Mouse (Mus musculus): Measurements from ENCODE around the gene Ate1.
"Not testable (repeated sequence)": the region's sequence is repeated elsewhere in the genome, so short reads cannot be mapped to it uniquely, and the experiment has no call there.

Ate1 gene

DNA sequence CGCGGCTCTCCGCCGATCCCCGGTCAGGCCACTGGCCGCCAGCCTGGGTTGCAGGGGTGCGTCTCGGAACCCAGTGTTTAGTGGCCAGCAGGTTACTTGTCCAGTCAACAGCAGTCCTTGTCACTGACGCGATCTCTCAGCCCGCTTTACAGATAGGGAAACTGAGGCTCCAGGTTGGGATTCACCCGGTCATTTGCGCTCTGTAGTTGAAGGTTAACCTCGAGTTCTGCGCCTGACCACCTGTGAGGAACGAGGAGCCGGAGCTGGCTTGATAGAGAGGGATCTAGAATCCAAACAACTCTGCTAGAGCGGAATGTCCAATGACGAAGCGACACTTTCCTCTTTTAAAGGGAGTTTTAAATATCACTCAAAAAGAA is at the start of gene Ate1:
Ate1 (minus strand) TSS at position 321 of the 377 bp plus-strand sequence.
- peak; percentile 17 for DNase-seq (ENCODE audit: low read depth, low spot score)

- DNase-seq (ENCODE audit: low read depth, low spot score): no peak
These were observed 48.7 kb upstream of the Ate1 start for GRCm38 (mm10) chr7:130568783-130569436.

- DNase-seq (ENCODE audit: low read depth, low spot score): no peak
These were observed 44.4 kb upstream of the Ate1 start for GRCm38 (mm10) chr7:130564596-130564995.

DNA sequence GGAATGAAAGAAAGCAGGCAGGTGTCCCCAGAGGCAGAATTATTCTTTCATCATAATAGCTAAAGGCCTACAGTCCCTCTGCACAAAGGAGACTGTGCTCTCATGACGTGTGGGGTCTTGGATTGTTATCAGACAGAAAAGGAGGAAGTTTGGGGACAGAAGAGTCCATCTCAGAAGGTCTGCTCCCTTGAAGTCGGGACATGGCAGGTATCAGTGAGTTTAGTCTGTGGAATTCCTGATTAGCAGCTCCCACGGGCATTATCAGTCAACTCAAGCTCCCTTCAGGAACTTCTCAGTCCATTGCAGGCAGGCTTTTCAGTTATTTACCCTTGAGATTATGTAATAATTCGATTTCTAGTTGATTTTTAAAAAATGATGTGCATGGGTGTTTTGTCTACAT is 43.7 kb upstream of the Ate1 start:
- DNase-seq (ENCODE audit: low read depth, low spot score): no peak

DNA sequence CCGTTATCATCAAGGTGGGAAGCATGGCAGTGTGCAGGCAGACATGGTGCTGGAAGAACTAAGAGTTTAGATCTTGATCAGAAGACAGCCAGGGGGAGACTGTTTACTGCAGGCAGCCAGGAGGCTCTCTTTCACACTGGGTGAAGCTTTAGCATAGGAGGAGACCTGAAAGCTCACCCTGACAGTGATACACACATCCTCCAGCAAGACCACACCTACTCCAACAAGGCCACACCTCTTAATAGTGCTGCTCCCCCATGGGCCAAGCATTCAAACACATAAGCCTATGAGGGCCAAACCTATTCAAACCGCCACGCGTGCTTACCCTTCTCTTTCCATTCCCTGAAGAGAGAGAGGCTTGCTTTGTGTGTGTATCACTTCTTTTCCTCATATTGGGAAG is 43.1 kb upstream of the Ate1 start:
- DNase-seq (ENCODE audit: low read depth, low spot score): no peak

- no peak for DNase-seq (ENCODE audit: low read depth, low spot score)
These were observed 40.8 kb upstream of the Ate1 start for GRCm38 (mm10) chr7:130560933-130561332.

DNA sequence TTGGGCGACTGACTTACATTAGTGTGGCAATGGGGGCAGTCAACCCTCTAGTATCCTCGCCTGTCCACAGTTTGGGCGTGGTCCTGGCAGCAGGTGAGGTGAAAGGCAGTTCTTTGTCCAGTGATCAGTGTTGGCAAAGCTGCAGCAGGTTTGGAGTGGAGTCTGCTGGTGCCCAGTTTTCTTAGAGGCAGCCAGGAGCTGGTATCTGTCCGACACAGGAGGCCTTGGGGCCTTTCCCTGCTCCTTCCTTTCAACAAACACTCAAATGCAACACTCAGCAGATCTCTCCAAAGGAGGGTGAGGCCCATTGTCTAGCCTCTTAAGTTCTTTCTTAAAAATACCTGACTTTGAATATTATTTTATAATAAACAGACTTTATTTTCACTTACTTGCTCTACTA is 38.4 kb upstream of the Ate1 start:
- DNase-seq (ENCODE audit: low read depth, low spot score): no peak

DNA sequence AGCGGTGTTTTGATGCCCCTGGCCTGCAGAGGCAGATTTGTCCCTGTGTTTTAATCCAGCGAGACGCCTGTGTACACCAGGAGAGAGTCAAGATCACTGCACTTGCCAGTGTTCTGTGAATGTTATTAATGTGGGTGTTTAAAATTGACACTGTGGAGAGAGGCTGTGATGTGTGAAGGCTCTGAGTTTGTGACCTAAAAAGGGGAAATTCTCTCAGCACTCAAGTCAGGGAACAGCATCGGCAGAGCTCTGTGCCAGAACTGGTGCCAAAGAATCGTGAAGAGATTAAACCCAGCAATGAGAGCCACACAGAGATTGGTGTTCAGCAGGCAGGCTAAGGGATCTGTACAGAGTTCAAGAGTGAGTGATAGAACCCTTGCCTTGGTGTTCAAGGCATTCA is 35.4 kb upstream of the Ate1 start:
- no peak for DNase-seq (ENCODE audit: low read depth, low spot score)

- no peak for DNase-seq (ENCODE audit: low read depth, low spot score)
These were observed 33.2 kb upstream of the Ate1 start for GRCm38 (mm10) chr7:130553321-130553720.

DNA sequence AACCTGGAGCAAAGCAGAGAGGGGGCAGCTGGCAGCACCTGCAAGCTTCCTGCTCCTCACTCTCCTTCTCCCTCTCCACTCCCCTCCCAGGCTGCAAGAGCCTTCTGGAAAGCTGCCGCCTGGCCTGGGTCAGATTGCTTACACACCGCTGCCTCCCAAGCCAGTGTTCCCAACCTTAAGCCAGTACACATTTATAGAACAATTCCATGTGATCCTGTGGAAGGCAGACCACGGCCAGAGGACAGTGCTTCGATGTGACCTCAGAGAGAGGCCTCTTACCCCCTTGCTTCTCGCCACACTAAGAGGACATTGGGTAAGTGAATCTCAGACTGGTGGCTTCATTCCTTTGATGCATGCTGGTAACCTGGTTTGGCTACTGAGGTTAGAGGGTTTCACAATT is 32.6 kb upstream of the Ate1 start:
- DNase-seq (ENCODE audit: low read depth, low spot score): no peak

DNA sequence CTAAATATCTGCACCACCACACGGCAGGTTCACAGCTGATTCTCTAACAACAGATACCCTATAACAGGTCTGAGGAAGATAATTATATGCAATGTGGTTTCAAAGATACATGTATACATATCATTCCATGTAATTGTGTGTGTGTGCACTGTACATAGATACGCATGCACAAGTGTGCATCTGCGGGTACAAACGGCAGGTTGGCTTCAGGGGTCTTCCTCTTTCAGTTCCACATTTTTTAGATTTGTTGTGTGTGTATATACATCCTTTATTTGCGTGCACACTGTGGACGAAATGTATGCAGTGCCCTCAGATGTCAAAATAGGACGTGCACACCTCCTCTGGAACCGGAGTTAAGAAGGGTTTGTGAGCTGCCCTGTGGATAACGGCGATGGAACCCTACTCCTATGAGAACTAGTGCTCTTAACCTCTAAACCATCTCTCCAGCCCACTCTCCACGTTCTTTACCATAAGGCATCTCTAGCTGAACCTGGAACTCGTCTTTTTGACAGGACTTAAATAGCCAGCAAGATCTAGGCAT is 27.5 kb upstream of the Ate1 start:
- no peak for DNase-seq (ENCODE audit: low read depth, low spot score)

DNA sequence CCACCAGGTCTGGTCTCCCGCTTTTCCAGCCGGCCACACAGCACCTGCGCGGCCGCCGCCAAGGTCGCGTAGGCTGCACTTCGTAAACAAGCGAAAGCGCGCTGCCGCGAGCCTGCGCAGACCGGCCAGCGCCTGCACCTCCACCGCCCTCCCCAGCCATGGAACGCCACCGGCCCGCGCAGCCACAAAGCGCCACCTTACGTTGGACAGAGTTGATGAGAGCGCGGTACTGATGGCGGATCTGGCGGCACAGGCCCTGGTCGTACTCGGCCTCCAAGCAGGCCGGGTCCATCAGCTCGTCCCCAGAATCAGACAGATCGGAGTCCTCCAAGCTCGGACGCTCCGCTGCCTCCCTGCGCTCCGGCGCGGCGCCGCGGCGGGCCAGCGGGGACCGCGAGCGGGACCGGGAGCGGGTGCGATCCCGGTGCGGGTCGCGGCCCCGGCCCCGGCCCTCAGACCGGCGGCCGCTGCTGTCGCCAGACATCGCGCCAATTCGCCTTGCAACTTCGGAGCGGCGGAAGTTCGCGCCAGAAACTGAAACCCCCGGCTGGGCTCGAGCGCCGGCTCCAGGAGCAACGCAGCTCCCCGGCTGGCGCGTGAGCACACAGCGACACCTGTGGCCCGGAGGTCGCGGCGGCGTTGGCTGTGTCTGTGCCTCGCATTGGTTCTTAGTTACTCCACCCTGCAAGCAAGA is 26.8 kb upstream of the Ate1 start:
- DNase-seq (ENCODE audit: low read depth, low spot score): peak; percentile 91

DNA sequence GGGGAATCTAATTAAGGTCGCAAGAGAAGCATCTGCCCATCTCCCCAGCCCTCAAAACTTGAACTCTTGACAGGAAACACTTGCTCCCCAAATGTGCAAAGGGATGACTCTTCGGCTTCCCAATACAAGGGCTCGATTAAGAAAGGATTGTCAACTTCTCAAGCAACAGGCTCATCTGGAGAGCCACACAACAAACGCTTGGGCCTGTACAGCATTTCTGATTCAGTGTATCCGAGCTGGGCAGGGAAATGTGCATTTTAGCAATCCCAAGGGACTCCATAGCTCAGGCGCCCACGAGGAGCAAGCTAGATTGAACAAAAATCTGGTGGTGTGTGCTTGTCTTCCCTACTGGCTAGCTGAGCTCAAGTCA is 26.2 kb upstream of the Ate1 start:
- DNase-seq (ENCODE audit: low read depth, low spot score): no peak

- DNase-seq (ENCODE audit: low read depth, low spot score): no peak
These were observed 25.7 kb upstream of the Ate1 start for GRCm38 (mm10) chr7:130545893-130546292.

DNA sequence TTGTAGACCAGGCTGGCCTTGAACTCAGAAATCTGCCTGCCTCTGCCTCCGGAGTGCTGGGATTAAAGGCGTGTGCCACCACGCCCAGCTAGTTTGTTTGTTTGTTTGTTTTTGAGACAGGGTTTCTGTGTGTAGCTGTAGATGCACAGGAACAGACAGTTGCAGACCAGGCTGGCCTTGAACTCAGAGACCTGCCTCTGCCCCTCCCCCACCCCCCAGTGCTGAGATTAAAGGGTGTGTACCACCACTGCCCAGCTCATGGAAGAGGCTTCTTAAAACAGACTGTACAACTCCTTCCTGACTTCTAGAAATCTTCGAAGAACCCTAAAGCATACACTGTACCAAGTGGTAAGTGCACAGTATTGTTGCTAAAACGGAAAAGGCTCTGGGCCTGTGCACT is 25.2 kb upstream of the Ate1 start:
- no peak for DNase-seq (ENCODE audit: low read depth, low spot score)

GRCm38 (mm10) chr7:130543181-130543580 is 23.0 kb upstream of the Ate1 start:
- no peak for DNase-seq (ENCODE audit: low read depth, low spot score)

DNA sequence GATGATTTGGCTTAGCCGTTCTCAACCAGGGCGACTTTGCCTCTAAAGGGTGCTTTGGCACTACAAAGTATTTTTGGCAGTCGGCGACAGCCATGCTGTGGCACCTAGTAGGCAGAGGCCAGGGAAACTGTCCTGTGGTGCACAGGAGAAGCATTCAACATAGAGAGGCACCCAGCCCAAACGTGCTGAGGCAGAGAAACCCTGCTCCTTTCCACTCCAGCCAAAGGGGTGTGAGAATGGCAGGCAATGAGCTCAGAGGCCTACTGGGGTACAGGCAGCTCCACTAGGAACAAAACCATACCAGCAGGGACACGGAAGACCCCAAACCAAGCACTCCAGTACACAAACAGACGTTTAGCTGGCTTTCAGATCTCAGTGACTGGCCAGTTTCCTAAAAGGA is 20.0 kb upstream of the Ate1 start:
- DNase-seq (ENCODE audit: low read depth, low spot score): no peak

- DNase-seq (ENCODE audit: low read depth, low spot score): no peak
These were observed 16.9 kb upstream of the Ate1 start for GRCm38 (mm10) chr7:130537068-130537467.

DNA sequence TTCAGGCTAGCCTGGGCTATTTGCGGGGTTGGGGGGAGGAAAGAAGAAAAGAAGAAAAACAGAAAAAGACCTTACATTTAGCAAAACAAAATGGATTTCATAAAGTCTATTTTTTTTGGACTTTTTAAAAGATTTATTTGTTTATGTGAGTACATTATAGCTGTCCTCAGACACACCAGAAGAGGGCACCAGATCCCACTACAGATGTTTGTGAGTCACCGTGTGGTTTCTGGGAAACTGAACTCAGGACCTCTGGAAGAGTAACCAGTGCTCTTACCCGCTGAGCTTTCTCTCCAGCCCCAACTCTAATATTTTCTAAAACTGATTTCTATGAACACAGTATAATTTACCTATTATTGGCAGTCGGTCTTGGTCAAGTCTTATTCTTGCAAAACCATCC is 15.0 kb upstream of the Ate1 start:
- DNase-seq (ENCODE audit: low read depth, low spot score): no peak

DNA sequence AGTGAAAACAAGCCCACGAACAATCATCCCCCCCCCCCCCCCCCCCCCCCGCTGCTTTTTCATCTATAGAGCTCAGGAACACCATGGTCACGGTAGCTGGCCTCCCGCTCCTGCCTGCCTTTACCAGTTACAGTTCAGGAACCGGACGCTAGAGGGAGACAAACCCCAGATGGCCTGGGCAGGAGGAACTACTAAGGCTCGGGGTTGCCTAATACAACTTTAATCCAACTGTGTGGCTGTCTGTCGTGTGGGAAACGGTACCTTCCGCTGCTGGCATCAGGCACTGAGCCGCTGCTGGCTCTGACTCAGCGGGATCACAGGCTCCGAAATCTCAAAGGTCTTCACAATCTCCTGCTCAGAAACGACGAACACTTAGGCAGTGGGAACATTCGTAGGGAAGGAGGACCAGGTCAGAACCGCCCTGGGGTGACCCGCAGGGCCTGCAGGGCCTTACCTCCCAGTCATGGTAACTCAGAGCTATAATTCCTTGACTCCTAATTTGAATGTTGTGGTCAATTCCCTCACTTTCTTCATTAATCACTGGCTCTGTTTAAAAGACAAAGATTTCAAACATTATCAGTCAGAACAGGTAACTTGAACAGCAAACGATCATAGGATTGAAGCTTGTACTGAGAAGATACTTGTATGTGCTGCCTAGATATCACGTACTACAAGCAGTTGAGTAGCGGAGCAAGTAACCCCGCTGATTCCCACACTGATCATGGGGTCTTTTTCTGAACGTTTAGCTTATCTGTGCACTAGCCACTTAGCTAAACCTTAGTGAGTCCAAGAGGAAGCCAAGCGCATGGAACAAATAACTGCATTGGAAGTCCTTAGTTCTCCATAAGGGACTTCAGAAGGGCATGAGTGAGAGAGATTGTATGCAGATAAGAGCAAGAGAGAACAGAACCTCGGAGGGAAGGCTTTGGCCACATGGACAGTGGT is 13.4 kb upstream of the Ate1 start:
- peak; percentile 86 for DNase-seq (ENCODE audit: low read depth, low spot score)

DNA sequence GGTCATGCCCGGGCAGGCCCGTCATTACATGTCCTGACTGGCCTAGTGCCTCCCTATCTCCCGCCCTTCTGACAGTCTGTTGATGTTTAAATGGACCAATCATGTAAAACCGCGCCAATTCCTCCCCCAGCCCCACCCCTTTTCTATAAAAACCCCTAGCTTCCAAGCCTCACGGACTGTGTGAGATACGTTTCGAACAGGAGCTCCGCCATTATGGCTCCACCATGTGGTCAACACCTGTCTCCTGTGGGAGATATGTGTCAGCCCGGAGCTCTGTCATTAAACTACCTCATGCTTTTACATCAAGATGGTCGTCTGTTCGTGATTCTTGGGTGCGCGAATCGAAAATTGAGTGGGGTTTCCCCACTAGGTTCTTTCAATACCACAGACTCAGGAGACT is 11.0 kb upstream of the Ate1 start:
- DNase-seq (ENCODE audit: low read depth, low spot score): not testable (repeated sequence)

- no peak for DNase-seq (ENCODE audit: low read depth, low spot score)
These were observed 7.1 kb upstream of the Ate1 start for GRCm38 (mm10) chr7:130527306-130527705.
